Mouse (Mus musculus) layer of hippocampus, adult 11-12 months (tissue): ENCODE results near the gene Cep295nl.
"Not testable (repeated sequence)": the region's sequence is repeated elsewhere in the genome, so short reads cannot be mapped to it uniquely, and the experiment has no call there.

Source experiments
- DNase-seq: peaks from one replicate; pipeline ENCODE4 v3.0.0; 2022; ENCODE audit warnings: low spot score

The Cep295nl gene

GRCm38 (mm10) chr11:118342400-118342981 is at the start of gene Cep295nl:
TSS of gene Cep295nl (minus strand) at chr11:118342500.
- no peak for DNase-seq

DNA sequence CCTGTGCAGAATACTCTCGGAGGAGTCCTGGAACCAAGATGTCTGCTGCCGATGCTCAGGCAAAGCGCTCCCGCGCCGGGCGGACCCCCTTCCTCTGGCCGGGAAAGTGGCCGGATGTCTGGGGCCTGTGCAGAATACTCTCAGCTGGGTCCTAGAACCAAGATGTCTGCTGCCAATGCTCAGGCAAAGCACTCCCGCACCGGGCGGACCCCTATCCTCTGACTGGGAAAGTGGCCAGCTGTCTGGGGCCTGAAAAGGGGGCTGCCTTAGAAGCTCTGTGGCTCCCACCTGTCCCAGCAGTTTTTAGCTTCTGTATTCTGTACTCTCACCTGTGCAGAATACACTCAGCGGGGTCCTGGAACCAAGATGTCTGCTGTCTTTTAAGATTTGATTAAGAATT is 45.5 kb upstream of the Cep295nl start:
- not testable (repeated sequence) for DNase-seq

GRCm38 (mm10) chr11:118379251-118380009 is 37.1 kb upstream of the Cep295nl start:
- peak; percentile 84 for DNase-seq

GRCm38 (mm10) chr11:118378656-118379055 is 36.4 kb upstream of the Cep295nl start:
- DNase-seq, result no peak

- not testable (repeated sequence) for DNase-seq
Observed at GRCm38 (mm10) chr11:118376323-118376722, 34.0 kb upstream of the Cep295nl start.

GRCm38 (mm10) chr11:118375881-118376280 is 33.6 kb upstream of the Cep295nl start:
- no peak for DNase-seq

DNA sequence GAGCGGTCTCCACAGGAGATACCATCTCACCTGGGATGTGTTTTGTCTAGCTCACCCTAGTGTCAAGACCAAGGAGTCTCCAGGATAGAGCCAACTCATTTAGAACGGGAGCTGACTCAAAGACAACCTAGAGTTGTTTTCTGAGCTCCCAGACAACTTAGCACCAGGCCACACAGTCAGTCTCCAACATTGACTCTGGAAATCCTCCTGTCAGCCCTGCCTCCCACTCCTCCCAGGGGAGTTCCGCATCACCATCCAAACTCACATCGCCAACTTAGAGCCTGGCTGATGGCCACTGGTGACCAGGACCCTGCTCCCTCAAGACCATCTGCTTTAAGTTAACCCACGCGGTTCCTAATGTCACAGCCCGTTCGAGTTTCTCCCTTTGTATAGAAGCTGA is 33.2 kb upstream of the Cep295nl start:
- no peak for DNase-seq

DNA sequence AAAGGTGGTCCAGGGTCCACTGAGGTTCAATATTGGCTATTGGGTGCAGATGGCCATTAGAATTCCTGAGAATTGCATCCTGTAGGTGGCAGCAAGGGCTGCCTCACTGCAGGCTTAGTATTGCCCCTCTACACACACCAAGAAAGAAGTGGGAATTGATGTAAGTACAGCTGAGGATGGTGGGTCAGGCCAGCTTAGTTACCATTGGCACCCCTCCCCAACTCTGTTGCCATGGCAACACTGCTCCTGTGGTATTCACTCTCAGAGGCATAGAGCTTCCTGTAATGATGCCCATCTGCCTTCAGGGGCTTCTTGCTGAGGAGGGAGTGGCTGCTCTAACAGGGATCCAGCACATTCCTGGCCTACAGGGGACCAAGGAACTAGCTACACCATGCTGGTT is 32.7 kb upstream of the Cep295nl start:
- no peak for DNase-seq

- no peak for DNase-seq
Observed at GRCm38 (mm10) chr11:118374506-118374905, 32.2 kb upstream of the Cep295nl start.

DNA sequence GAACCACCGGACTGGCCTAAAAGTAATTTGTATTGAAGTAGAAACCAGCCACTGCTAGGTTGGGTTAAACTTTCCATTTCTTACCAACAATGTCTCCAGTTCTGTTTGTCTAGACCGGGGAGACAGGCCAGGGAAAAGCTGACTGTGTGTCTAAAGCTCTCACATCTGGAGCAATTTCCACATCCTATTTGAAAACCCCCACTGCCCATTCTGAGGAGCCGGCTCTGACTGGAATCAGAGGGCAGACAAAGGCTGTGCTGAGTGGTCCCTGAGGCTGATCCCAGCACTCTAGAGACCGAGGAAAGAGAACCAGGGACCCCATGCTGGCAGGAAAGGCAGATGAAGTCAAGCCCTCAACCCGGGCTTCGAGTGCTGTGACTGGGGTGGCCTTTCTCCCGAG is 30.3 kb upstream of the Cep295nl start:
- no peak for DNase-seq

GRCm38 (mm10) chr11:118371876-118372275 is 29.6 kb upstream of the Cep295nl start:
- DNase-seq, result no peak

GRCm38 (mm10) chr11:118369657-118370056 is 27.4 kb upstream of the Cep295nl start:
- DNase-seq, result no peak

GRCm38 (mm10) chr11:118369251-118369650 is 27.0 kb upstream of the Cep295nl start:
- no peak for DNase-seq

DNA sequence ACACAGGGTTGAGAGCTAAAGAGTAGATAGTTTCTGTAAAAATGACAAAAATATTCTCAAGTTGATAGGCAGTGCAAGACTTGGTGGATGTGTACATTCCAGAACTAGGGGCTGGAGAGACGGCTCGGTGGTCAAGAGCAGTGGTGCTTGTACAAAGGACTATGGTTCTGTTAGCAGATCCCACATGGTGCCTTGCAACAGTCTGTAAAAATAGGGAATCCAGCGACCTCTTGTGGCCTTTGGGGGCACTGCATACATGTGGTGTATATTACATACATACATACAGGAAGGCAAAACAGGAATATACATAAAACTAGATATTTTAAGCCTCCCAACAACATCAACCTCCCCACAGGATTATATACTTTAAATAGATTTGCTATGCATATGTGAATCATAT is 26.0 kb upstream of the Cep295nl start:
- no peak for DNase-seq

DNA sequence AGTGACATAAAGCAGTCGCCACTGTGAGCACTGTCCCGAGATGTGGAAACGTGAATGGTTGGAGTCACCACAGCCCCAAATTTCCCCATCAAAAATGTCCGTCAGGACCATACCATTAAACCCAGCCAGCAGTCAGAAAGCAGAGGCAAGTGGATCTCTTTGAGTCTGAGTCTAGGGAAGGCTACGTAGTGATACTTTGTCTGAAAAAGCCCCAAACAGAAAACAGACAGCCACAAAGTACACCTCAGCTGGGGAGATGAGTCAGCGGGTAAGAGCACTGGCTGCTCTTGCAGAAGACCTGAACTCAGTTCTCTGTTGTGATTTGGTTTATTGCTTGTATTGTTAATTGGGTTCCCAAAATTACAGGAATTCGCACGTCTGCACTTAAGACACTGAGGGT is 24.3 kb upstream of the Cep295nl start:
- DNase-seq, result no peak

- no peak for DNase-seq
Observed at GRCm38 (mm10) chr11:118366108-118366507, 23.8 kb upstream of the Cep295nl start.

DNA sequence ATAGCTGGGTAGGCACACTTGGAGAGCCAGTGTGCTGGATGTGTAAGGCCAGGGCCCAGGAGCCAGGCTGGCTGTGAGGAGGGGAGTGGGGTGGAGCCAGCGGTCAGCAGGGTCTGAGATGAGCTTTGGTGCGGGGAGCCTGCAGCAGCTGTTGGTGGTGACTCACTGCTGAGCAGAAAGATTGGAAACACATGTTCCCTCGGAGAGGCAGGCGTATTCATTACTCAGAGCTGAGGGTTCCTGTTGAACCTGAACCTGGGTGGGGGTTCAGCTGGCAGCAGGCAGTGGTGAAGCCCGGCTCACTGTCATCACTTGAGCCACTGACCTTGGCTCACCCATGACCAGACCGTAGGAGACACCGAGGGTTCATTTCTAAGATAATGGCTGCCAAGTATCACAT is 22.9 kb upstream of the Cep295nl start:
- DNase-seq, result no peak

GRCm38 (mm10) chr11:118364021-118364420 is 21.7 kb upstream of the Cep295nl start:
- DNase-seq, result no peak

DNA sequence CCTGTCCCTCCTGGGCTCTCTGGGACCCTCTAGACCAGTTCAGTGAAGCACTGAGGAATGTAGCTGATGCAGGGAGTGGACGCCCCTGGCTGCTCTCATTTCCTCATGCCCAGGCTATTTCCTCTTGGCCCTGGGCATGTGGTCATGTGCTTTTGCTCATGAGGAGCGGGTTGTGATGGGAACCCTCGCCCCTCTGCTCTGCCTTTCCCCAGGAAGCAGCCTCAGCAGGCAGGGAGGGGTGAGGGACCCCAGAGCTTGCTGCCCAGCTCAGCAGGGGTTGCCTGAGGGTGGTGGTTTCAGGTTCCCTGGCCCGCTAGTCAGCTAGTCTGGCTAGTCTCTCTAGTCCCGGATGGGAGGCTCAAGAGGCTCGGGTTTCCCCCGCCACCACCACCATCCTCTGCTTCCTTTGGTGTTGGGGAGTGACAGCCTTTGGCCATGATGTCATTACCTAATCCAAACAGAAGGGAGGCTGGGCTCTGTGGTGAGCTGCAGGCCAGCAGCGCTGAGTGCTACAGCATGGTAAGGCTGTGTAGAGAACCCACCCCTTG is 20.7 kb upstream of the Cep295nl start:
- DNase-seq, result peak; percentile 53

DNA sequence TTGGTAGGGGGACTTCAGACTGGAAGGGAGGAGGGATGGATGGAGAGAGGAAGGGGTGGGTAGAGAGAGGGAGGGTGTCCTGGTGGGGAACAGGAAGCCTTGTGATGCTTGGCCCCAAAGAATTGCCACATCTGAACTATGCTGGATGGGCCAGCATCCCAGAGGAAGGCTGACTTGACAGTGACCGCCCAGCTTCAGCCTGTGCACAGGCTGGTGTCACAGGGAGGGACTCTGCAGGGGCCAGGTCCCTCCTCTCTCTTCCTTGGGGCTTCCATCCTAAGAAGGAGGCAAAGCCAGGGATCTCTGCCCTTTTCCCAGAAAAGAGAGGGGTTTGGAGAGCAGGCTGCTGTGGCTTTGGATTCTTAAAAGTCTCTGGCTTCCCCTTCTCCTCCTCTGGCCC is 20.2 kb upstream of the Cep295nl start:
- no peak for DNase-seq

- no peak for DNase-seq
Observed at GRCm38 (mm10) chr11:118360907-118361341, 18.6 kb upstream of the Cep295nl start.

- DNase-seq, result no peak
Observed at GRCm38 (mm10) chr11:118360491-118360890, 18.2 kb upstream of the Cep295nl start.

DNA sequence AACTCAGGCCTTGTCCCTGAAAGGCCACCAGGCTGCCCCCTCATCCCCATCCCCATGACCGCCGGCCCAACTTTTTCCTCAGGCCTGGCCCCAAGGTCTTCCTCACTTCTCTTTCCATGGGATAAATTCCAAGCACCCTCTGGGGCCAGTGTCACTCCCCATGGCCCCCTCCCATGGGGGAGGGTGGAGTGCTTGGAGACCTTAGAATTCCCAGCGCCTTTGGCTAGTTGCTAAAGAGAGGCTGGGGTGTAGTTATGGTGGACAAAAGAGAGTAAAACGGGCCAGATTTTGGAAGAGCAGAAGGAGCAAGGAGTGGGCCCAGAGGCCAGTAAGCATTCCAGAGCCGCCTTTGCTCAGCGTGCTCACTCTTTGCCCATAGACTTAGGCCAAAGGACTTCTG is 13.3 kb upstream of the Cep295nl start, which contains the start of gene Timp2:
Gene Timp2, minus strand, starts transcription at position 101 of the 400 bp plus-strand sequence.
- no peak for DNase-seq
